Mouse (Mus musculus) ovary, adult 18-20 months (tissue): ENCODE measurements around the gene Arid1b.
"Not testable (repeated sequence)": the region's sequence is repeated elsewhere in the genome, so short reads cannot be mapped to it uniquely, and the experiment has no call there.

Experiments used
- DNase-seq: peaks from one replicate; pipeline ENCODE4 v3.0.0; 2022; ENCODE audit warnings: low spot score, mixed read lengths

Gene Arid1b

GRCm38 (mm10) chr17:5088241-5088640 lies 94.1 kb downstream of the Arid1b start:
- not testable (repeated sequence) for DNase-seq

- no peak for DNase-seq
These were observed 94.7 kb downstream of the Arid1b start for GRCm38 (mm10) chr17:5088822-5089221.

GRCm38 (mm10) chr17:5089541-5089940 lies 95.4 kb downstream of the Arid1b start:
- DNase-seq: no peak

- no peak for DNase-seq
These were observed 97.4 kb downstream of the Arid1b start for GRCm38 (mm10) chr17:5091490-5091889.

GRCm38 (mm10) chr17:5091934-5092333 lies 97.8 kb downstream of the Arid1b start:
- no peak for DNase-seq

GRCm38 (mm10) chr17:5093343-5093742 lies 99.2 kb downstream of the Arid1b start:
- DNase-seq: not testable (repeated sequence)

GRCm38 (mm10) chr17:5094636-5095035 lies 100.5 kb downstream of the Arid1b start:
- peak; percentile 67 for DNase-seq

GRCm38 (mm10) chr17:5095741-5096140 lies 101.6 kb downstream of the Arid1b start:
- DNase-seq: no peak

GRCm38 (mm10) chr17:5097046-5097445 lies 102.9 kb downstream of the Arid1b start:
- no peak for DNase-seq

- DNase-seq: no peak
These were observed 103.7 kb downstream of the Arid1b start for GRCm38 (mm10) chr17:5097545-5098475.

- no peak for DNase-seq
These were observed 104.6 kb downstream of the Arid1b start for GRCm38 (mm10) chr17:5098727-5099126.

- DNase-seq: no peak
These were observed 105.1 kb downstream of the Arid1b start for GRCm38 (mm10) chr17:5099238-5099637.

- DNase-seq: no peak
These were observed 107.0 kb downstream of the Arid1b start for GRCm38 (mm10) chr17:5101157-5101556.

GRCm38 (mm10) chr17:5101887-5102286 lies 107.8 kb downstream of the Arid1b start:
- no peak for DNase-seq

- DNase-seq: no peak
These were observed 111.6 kb downstream of the Arid1b start for GRCm38 (mm10) chr17:5105746-5106145.

- DNase-seq: no peak
These were observed 112.4 kb downstream of the Arid1b start for GRCm38 (mm10) chr17:5106263-5107195.

- no peak for DNase-seq
These were observed 113.4 kb downstream of the Arid1b start for GRCm38 (mm10) chr17:5107501-5107900.

- no peak for DNase-seq
These were observed 113.9 kb downstream of the Arid1b start for GRCm38 (mm10) chr17:5108022-5108421.

- no peak for DNase-seq
These were observed 114.5 kb downstream of the Arid1b start for GRCm38 (mm10) chr17:5108546-5109142.

- no peak for DNase-seq
These were observed 115.2 kb downstream of the Arid1b start for GRCm38 (mm10) chr17:5109343-5109742.

- DNase-seq: no peak
These were observed 116.0 kb downstream of the Arid1b start for GRCm38 (mm10) chr17:5110159-5110558.

GRCm38 (mm10) chr17:5110981-5111380 lies 116.8 kb downstream of the Arid1b start:
- not testable (repeated sequence) for DNase-seq
